Mouse (Mus musculus) megakaryocyte, embryonic 14.5 days (primary cell): ENCODE results near the gene Gnai3.

Experiments used
- FLI1 ChIP-seq: IDR thresholded peaks from 2 replicates; pipeline ENCODE4 v1.6.1; 2012; ENCODE audit warnings: low read length, inconsistent platforms, mixed read lengths
- GATA1 ChIP-seq: IDR thresholded peaks from 3 replicates; pipeline ENCODE4 v1.6.1; 2012; ENCODE audit warnings: mixed read lengths, low read length, inconsistent platforms, borderline replicate concordance

DNA sequence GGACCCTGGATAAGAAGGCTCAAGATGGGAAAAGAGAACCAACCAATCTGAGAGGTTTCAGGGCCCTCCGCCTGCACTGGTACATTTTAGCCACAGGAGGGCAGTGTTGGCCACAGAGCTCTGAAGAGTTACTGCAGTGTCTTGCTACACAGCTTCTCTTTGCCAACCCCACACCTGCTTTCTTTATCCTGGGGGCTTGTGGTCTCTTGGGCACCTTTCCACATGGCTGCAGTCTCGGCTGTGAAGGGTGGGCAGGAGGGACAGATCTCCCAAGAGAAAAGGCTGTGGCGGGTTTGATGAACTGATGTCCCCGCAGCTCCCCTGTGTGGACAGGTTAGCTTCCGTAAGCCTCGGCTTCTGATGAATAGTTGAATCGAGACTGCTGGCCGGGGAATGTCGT is 18.9 kb upstream of the Gnai3 start:
- TF ChIP-seq GATA1, result no peak
- no peak for TF ChIP-seq FLI1
